Mouse (Mus musculus): Measurements from ENCODE around the gene Kcnq1.

GRCm38 (mm10) chr7:143154458-143154871 is 48.3 kb downstream of the Kcnq1 start:
- TF ChIP-seq POLR2A (IDR thresholded peaks at IDR 0.05; ENCODE audit: low read depth, low read length), result no peak
- TF ChIP-seq EP300 (IDR thresholded peaks at IDR 0.05; ENCODE audit: low read length), result no peak
- no peak for TF ChIP-seq CTCF (conservative IDR thresholded peaks at IDR 0.05 in 1 of 2, IDR thresholded peaks at IDR 0.05 in 1 of 2; ENCODE audit: low read depth in 2 of 2, low read length in 2 of 2)
- no peak for TF ChIP-seq CHD1 (IDR thresholded peaks at IDR 0.05; ENCODE audit: low read depth, low read length)
- no peak for TF ChIP-seq NRF1 (IDR thresholded peaks at IDR 0.05; ENCODE audit: low read depth, low read length)
- no peak for TF ChIP-seq UBTF (IDR thresholded peaks at IDR 0.05; ENCODE audit: low read depth, low read length)
- no peak for TF ChIP-seq MEF2A (IDR thresholded peaks at IDR 0.05; ENCODE audit: borderline replicate concordance, low read depth, low read length)
- no peak for TF ChIP-seq USF1 (IDR thresholded peaks at IDR 0.05; ENCODE audit: low read depth, low read length)
